Mouse (Mus musculus): ENCODE measurements around the gene Olfr727.

Olfr727 gene

DNA sequence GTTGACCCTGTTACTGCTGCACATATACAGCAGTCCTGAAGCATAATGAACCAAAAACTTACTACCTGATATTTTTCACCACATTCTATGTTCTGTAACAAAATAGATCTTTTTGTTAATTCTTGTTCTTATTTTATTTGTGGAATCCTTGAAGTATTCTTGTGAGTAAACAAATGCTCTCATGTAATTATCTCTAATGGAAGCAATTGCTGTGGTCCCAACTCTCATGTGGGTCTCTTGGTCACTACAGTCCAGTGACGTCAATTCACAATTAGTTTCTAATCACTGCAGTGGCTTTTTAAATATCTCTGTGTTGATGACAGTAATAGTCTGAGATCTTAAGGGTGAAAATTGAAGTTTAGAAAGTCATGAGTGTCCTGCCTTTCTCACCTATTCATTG, at the start of gene Olfr727:
TSS of gene Olfr727 (plus strand) at position 301 of the 400 bp plus-strand sequence.
- DNase-seq: no peak

DNA sequence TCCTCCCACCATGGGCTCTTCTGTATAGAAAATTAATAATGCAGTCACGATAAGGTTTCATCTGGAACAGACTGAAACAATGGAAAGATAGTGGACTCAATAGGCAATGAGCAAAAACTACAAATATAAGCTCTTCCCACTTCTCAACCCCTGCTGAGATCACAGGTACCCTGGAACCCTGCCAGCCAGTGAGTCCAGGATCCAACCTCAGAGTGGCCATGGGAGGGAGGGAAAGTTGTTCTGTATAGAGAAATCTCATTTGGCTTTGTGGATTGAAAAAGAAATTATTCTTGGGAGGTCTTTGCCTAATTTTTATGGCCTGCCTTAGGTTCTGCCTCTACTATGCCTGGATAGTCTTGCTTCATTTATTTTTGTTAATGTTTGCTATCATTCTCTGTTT, 32.1 kb upstream of the Olfr727 start, which contains the start of gene Olfr726:
TSS of gene Olfr726 (minus strand) at position 101 of the 400 bp plus-strand sequence.
- peak in 1 of 2 experiments; percentile 2 for DNase-seq

DNA sequence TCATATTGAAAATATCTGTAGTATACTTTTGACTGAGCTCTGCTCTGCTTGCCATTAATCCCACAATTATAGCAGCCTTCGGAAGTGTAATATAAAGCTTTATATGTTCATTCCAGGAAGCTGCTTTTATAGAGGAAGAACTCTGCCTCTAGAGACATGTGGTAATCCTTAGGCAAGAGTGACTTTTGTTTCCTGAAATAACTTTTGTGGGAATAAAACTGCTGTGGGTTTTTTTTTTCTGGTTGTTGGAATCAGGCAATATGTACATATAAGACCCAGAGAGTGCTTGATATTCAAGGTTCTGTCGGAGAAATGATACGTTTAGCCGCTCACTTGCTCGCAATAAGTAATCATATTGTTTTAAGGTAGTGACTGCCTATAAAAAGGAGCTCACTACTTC, 19.6 kb downstream of the Olfr727 start, which contains the start of gene Olfr728:
TSS of gene Olfr728 (minus strand) at position 101 of the 400 bp plus-strand sequence.
- no peak for DNase-seq

DNA sequence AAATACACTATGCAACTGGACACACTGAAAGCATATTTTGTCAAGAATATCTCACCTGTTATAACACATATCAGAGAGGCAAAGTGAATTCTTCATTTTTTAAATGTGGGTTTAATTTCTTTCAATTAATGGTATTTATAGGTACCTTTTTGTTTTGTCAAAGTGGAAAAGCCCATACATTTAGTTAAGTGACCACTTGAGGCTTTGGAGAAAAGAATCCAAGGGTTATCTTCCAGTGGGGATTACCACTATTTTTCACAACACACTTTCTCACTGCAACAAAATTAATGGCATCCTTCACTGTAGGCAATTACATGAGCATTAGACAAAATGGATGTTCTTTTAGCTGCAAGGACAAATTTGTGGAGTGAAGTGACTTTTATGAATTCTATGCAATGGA, 29.8 kb downstream of the Olfr727 start, which contains the start of gene Olfr729:
TSS of gene Olfr729 (minus strand) at position 101 of the 400 bp plus-strand sequence.
- DNase-seq: no peak
